Mouse (Mus musculus): Measurements from ENCODE around the gene Map3k14.

DNA sequence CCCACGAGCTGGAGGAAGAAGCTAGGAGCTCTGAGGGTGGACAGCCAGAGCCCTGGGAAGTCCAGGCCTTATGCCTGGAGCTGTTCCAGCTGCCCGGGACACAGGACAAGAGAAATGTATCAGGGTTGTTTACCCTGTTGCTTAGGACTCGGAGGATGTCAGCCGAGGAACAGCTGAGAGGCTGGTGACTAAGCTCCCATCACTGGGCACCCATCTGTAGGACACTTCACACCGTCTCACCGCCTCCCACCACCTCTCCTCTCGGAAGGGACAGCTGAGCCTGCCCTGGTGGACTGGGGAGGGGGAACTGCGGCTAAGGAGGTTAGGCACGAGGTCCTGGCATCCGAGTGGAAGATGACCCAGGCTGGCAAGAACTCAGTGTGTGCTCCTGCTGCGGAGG lies 31.6 kb downstream of the Map3k14 start:
- TF ChIP-seq GATA2 (IDR thresholded peaks at IDR 0.05; ENCODE audit: borderline replicate concordance, low read depth, low read length) = no peak
- no peak for TF ChIP-seq GATA1 (IDR thresholded peaks at IDR 0.05; ENCODE audit: borderline replicate concordance, low read length)
